8 mouse cellular contexts compared by ENCODE assay signal in the genomic region with DNA sequence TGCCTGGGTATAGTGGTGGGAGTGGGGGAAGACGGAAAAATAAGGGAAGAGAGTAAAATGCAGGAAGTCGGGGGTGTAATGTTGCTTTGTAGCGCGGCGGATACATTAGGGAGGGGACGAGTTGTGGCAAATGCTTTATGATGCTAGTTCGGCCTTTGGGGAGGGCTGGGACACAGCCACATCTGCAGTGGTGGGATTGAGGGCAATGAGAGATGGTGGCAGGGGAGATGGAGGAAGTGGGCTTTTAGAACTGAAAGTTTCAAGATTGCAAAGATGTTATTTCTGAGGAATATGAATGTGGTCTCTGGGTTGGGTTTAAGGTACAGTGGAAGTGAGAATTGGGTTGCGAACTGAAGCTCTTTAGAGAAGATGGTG. TPM values are rescaled to one million over a fixed set of nuclear protein-coding genes. Genes with fewer than 3 reads are reported as not detected.
DNase-seq lines count a peak whose midpoint lies in the region; ATAC-seq lines count a peak whose summit lies in the region.

No protein-coding gene starts in this region.

- ATAC-seq in common myeloid progenitor, adult 5-6 weeks (replicated peaks; ENCODE audit: low read depth, poor library complexity, severe bottlenecking): peak; percentile 39
- no peak for ATAC-seq in heart, embryonic 15.5 days (replicated peaks; ENCODE audit: insufficient number of reproducible peaks, insufficient read depth, low FRiP score, low read depth)
- ATAC-seq in liver, embryonic 12.5 days: no peak
- ATAC-seq in neural tube, embryonic 14.5 days (ENCODE audit: low read depth): no peak

- H3K36me3 ChIP-seq in heart, embryonic 15.5 days: no peaks in the 10 kb centered on the region
- peaks cover 4% of the 10 kb centered on the region; the same call in 1 of the 2 replicates for H3K36me3 ChIP-seq in liver, embryonic 12.5 days
- no peaks in the 10 kb centered on the region for H3K36me3 ChIP-seq in neural tube, embryonic 14.5 days (ENCODE audit: control insufficient read depth, insufficient read depth, low read length)

- H3K4me2 ChIP-seq in heart, embryonic 15.5 days: peak overlapping the region; percentile 74
- peak overlapping the region; percentile 75 for H3K4me2 ChIP-seq in liver, embryonic 12.5 days
- H3K4me2 ChIP-seq in neural tube, embryonic 14.5 days (ENCODE audit: low read depth, low read length): peak overlapping the region; percentile 73

- DNase-seq in retina, embryonic 14.5 days (ENCODE audit: low spot score): peak; percentile 39
- DNase-seq in retina, postnatal 1 day: no peak
- DNase-seq in left cerebral cortex, adult 8-10 months (ENCODE audit: low spot score in 2 of 2): no peak
- DNase-seq in urinary bladder, postnatal 4 days (ENCODE audit: low spot score in 2 of 2): no peak

- peak overlapping the region; percentile 99 for H3K4me3 ChIP-seq in heart, embryonic 15.5 days
- H3K4me3 ChIP-seq in liver, embryonic 12.5 days: peak overlapping the region; percentile 97
- H3K4me3 ChIP-seq in neural tube, embryonic 14.5 days (ENCODE audit: low read depth, low read length): peak overlapping the region; percentile 93

- no peaks in the 10 kb centered on the region for H3K9me3 ChIP-seq in heart, embryonic 15.5 days (replicated peaks)
- no peaks in the 10 kb centered on the region for H3K9me3 ChIP-seq in liver, embryonic 12.5 days (replicated peaks)
- no peaks in the 10 kb centered on the region for H3K9me3 ChIP-seq in neural tube, embryonic 14.5 days (ENCODE audit: control insufficient read depth, low read length)

- 1% methylated on average over 8 of the region's 8 CpGs for WGBS in heart, embryonic 15.5 days
- 0% methylated on average over 8 of the region's 8 CpGs for WGBS in liver, embryonic 12.5 days (ENCODE audit: insufficient replicate concordance)
- under 1% methylated on average over 8 of the region's 8 CpGs for WGBS in neural tube, embryonic 14.5 days

- H3K27me3 ChIP-seq in heart, embryonic 15.5 days: no peaks in the 10 kb centered on the region
- no peaks in the 10 kb centered on the region for H3K27me3 ChIP-seq in liver, embryonic 12.5 days (replicated peaks)
- H3K27me3 ChIP-seq in neural tube, embryonic 14.5 days (ENCODE audit: control insufficient read depth, insufficient read depth, low read length): peaks cover 3% of the 10 kb centered on the region; the same call in 1 of the 2 replicates

- peaks cover 18% of the 10 kb centered on the region for H3K4me1 ChIP-seq in heart, embryonic 15.5 days (replicated peaks)
- H3K4me1 ChIP-seq in liver, embryonic 12.5 days: peaks cover 48% of the 10 kb centered on the region
- peaks cover 14% of the 10 kb centered on the region for H3K4me1 ChIP-seq in neural tube, embryonic 14.5 days (ENCODE audit: control insufficient read depth, insufficient read depth, low read length)

- peak overlapping the region; percentile 99 for H3K27ac ChIP-seq in heart, embryonic 15.5 days
- peak overlapping the region; percentile 95 for H3K27ac ChIP-seq in liver, embryonic 12.5 days
- H3K27ac ChIP-seq in neural tube, embryonic 14.5 days (ENCODE audit: low read depth, low read length): peak overlapping the region; percentile 97

- peak overlapping the region; percentile 99 for H3K9ac ChIP-seq in heart, embryonic 15.5 days
- peak overlapping the region; percentile 100 for H3K9ac ChIP-seq in liver, embryonic 12.5 days
- H3K9ac ChIP-seq in neural tube, embryonic 14.5 days (replicated peaks; ENCODE audit: low read depth, low read length): peak overlapping the region; percentile 96

RNA-seq across cellular contexts. Expression of gene Nptn, which starts 1.2 kb away (rescaled TPM):
- total RNA-seq in common myeloid progenitor, adult 5-6 weeks (2017): 57.7 and 59.4 TPM in 2 replicates
- polyA plus RNA-seq in heart, embryonic 15.5 days (2015; fragmentation: Nextera tagmentation; extraction: Ambion mirVana): 103 and 108 TPM in 2 replicates
- 93.9 and 95.3 TPM in 2 replicates for polyA plus RNA-seq in liver, embryonic 12.5 days (2016; fragmentation: Nextera tagmentation; extraction: Ambion mirVana)
- polyA plus RNA-seq in neural tube, embryonic 14.5 days (2014; fragmentation: Nextera tagmentation; extraction: Ambion mirVana): 220 and 255 TPM in 2 replicates
- total RNA-seq in left cerebral cortex, adult 8-10 months (2022): 100 to 1,000 TPM; 856 to 995 (median 934) TPM

RNA-seq across cellular contexts. Expression of gene Cd276, which starts 28.0 kb away (rescaled TPM):
- 0.09 TPM in 1 of 2 replicates, not detected in the other for total RNA-seq in common myeloid progenitor, adult 5-6 weeks (2017)
- polyA plus RNA-seq in heart, embryonic 15.5 days (2015; fragmentation: Nextera tagmentation; extraction: Ambion mirVana): 22.0 and 32.6 TPM in 2 replicates
- 5.9 and 6.2 TPM in 2 replicates for polyA plus RNA-seq in liver, embryonic 12.5 days (2016; fragmentation: Nextera tagmentation; extraction: Ambion mirVana)
- polyA plus RNA-seq in neural tube, embryonic 14.5 days (2014; fragmentation: Nextera tagmentation; extraction: Ambion mirVana): 36.0 and 42.2 TPM in 2 replicates
- total RNA-seq in left cerebral cortex, adult 8-10 months (2022): 1 to 10 TPM; 7.8 to 9.5 (median 8.7) TPM
